ENCODE assay signal across 7 mouse cellular contexts in genomic region chr2:170345410-170345793, GRCm38 (mm10).
DNase-seq lines count a peak whose midpoint lies in the region; ATAC-seq lines count a peak whose summit lies in the region.

No protein-coding gene starts in this region.

- WGBS in embryonic facial prominence, embryonic 12.5 days = 7% methylated on average over 5 of the region's 5 CpGs
- WGBS in kidney, embryonic 16.5 days = 5% methylated on average over 5 of the region's 5 CpGs
- 2% methylated on average over 5 of the region's 5 CpGs for WGBS in midbrain, embryonic 11.5 days

- peak; percentile 46 to 52 for DNase-seq in spleen, adult 18-20 months
- DNase-seq in spleen, adult 12 weeks (ENCODE audit: low spot score) = no peak
- DNase-seq in midbrain, embryonic 11.5 days (ENCODE audit: low spot score, missing footprints) = peak; percentile 91
- DNase-seq in thymus, postnatal 14 days = peak; percentile 40
- DNase-seq in testis, postnatal 14 days (ENCODE audit: low spot score) = no peak

- no peak overlapping the region; the same call in 1 of the 2 replicates for H3K9ac ChIP-seq in embryonic facial prominence, embryonic 12.5 days
- peak overlapping the region; percentile 53 for H3K9ac ChIP-seq in kidney, embryonic 16.5 days (replicated peaks; ENCODE audit: low read length)
- H3K9ac ChIP-seq in midbrain, embryonic 11.5 days (ENCODE audit: low read length) = peak overlapping the region; percentile 24; the same call in 1 of the 2 replicates

- no peak for ATAC-seq in embryonic facial prominence, embryonic 12.5 days (ENCODE audit: insufficient number of reproducible peaks, insufficient read depth, low FRiP score, low TSS enrichment)
- ATAC-seq in kidney, embryonic 16.5 days (ENCODE audit: low FRiP score, low TSS enrichment) = peak; percentile 72
- ATAC-seq in midbrain, embryonic 11.5 days (ENCODE audit: low FRiP score) = peak; percentile 25; the same call in 1 of the 2 replicates

- H3K4me2 ChIP-seq in embryonic facial prominence, embryonic 12.5 days (replicated peaks) = no peak overlapping the region
- H3K4me2 ChIP-seq in kidney, embryonic 16.5 days (replicated peaks; ENCODE audit: low read depth, low read length) = peak overlapping the region; percentile 38
- no peak overlapping the region; the same call in 1 of the 2 replicates for H3K4me2 ChIP-seq in midbrain, embryonic 11.5 days

- peak overlapping the region; percentile 86 for H3K27ac ChIP-seq in embryonic facial prominence, embryonic 12.5 days
- H3K27ac ChIP-seq in kidney, embryonic 16.5 days (ENCODE audit: low read length) = peak overlapping the region; percentile 97
- H3K27ac ChIP-seq in midbrain, embryonic 11.5 days (ENCODE audit: low read depth, low read length) = no peak overlapping the region

- no peak overlapping the region for H3K4me3 ChIP-seq in embryonic facial prominence, embryonic 12.5 days
- H3K4me3 ChIP-seq in kidney, embryonic 16.5 days (ENCODE audit: low read length) = no peak overlapping the region
- H3K4me3 ChIP-seq in midbrain, embryonic 11.5 days (ENCODE audit: low read depth, low read length) = no peak overlapping the region

- no peaks in the 10 kb centered on the region for H3K27me3 ChIP-seq in embryonic facial prominence, embryonic 12.5 days
- no peaks in the 10 kb centered on the region for H3K27me3 ChIP-seq in kidney, embryonic 16.5 days (ENCODE audit: insufficient read depth, low read length)
- no peaks in the 10 kb centered on the region for H3K27me3 ChIP-seq in midbrain, embryonic 11.5 days (ENCODE audit: control insufficient read depth, insufficient read depth, low read length)

- no peaks in the 10 kb centered on the region for H3K36me3 ChIP-seq in embryonic facial prominence, embryonic 12.5 days
- no peaks in the 10 kb centered on the region for H3K36me3 ChIP-seq in kidney, embryonic 16.5 days (ENCODE audit: insufficient read depth, low read length)
- H3K36me3 ChIP-seq in midbrain, embryonic 11.5 days (ENCODE audit: control insufficient read depth, insufficient read depth, low read length) = no peaks in the 10 kb centered on the region

- H3K9me3 ChIP-seq in embryonic facial prominence, embryonic 12.5 days = no peaks in the 10 kb centered on the region
- no peaks in the 10 kb centered on the region for H3K9me3 ChIP-seq in kidney, embryonic 16.5 days (ENCODE audit: low read length)
- no peaks in the 10 kb centered on the region for H3K9me3 ChIP-seq in midbrain, embryonic 11.5 days (ENCODE audit: control insufficient read depth, low read length)

- peaks cover 38% of the 10 kb centered on the region for H3K4me1 ChIP-seq in embryonic facial prominence, embryonic 12.5 days
- peaks cover 45% of the 10 kb centered on the region for H3K4me1 ChIP-seq in kidney, embryonic 16.5 days (ENCODE audit: insufficient read depth, low read length)
- peaks cover 16% of the 10 kb centered on the region for H3K4me1 ChIP-seq in midbrain, embryonic 11.5 days (ENCODE audit: control insufficient read depth, insufficient read depth, low read length)

Comparison
In these comparisons a context has a peak if more than half of its experiments do, and no peak if none do; other contexts are left out.
1. DNase-seq: peak in spleen, adult 18-20 months (2 of 2), midbrain, embryonic 11.5 days (single experiment) and thymus, postnatal 14 days (single experiment); none in spleen, adult 12 weeks (single experiment) and testis, postnatal 14 days (single experiment).